Mouse (Mus musculus): ENCODE data around the gene Gm17364. TPM values are rescaled to one million over a fixed set of nuclear protein-coding genes. Genes with fewer than 3 reads are reported as not detected.
"Not testable (repeated sequence)": the region's sequence is repeated elsewhere in the genome, so short reads cannot be mapped to it uniquely, and the experiment has no call there.

Gene Gm17364
- total RNA-seq, 1 experiment from 2014 or later, result not detected

DNA sequence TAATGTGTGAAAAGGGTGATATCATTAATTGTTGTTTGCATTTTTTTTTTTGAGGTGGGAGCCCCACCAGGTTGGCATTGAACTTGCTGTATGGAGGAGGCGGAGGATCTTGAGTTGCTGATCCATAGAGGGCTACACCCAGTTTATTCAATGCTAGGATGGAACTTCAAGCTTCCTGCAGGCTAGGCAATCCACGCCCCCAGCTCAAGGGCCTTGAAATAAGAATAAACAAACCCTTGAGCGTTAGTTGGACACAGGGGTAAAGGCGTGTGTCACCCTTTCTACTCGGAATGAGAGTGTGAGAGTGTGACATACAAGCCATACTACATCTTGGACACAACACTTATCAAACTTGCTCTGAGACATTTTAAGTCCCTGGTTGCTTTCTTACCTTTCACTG lies 22.1 kb downstream of the Gm17364 start:
- DNase-seq, result no peak

- DNase-seq, result not testable (repeated sequence)
Measured at GRCm38 (mm10) chr13:41251232-41251631, 22.5 kb downstream of the Gm17364 start.

DNA sequence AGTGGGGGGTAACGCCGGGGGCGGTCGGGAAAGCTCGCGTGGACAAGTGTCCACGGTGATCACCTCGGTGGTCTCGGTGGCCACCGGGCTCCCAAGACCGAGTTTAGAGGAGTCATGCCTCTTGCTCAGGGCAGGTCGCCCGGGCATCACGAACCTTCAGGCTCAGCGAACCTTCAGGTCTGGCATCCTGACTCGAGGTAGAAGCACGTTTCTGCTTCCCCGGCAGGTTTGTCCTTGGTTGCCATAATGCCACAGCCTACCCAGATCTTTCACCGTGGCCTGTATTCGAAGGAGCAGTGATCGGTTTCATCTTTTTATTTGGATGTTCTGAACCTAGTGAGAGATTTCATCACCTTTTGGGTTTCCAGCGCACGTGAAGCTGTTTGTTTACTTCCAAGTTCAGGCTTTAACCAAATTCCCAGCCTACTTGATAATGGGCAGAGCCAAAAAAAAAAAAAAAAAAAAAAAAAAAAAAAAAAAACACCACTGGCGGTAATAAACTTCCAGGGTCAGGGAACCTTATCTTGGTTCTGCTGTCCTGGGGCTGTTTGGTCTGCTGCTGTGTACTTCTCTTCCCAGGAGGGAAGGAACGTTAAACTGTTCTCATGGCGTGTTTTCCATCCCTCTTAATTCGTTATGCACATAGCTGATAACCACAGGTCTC lies 23.3 kb downstream of the Gm17364 start:
- no peak for DNase-seq

DNA sequence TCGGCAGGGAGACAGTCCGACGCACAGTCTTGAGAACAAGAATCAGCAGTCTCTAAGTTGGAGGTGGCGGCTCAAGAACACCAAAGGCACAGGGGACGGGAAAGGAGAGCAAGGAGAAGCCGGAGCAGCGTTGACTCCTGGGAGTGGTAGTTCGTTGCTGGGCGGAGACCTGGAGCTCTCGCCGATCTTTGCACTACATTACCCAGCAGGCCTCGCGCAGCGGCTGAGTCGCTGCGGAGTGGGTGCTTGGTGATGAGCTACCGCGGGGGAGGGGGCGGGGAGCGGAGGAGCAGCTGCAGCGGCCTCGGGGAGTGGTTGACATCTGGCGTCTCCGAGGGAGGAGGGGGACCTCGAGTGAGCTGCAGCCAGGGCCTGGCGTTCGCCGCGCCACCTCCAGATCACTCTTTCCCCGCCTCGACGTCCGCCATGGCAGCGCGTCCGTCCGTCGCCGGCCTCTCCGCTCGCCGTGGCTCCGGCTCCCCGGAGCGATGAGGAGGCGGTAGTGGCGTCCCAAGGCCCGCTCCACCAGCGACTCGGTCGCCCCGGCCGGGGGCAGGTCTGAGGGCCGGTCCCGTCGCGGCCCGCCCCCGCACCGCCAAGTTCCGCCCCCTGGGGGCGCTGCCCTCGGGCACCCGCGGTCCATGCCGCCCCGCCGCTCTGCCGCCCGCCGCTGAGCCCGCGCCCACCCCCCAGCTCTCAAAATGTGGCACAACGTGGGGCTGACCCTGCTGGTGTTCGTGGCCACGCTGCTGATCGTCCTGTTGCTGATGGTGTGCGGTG lies 24.0 kb downstream of the Gm17364 start, which contains the start of gene Smim13:
TSS of gene Smim13 (plus strand) at position 307 of the 780 bp plus-strand sequence.
- peak; percentile 89 for DNase-seq

DNA sequence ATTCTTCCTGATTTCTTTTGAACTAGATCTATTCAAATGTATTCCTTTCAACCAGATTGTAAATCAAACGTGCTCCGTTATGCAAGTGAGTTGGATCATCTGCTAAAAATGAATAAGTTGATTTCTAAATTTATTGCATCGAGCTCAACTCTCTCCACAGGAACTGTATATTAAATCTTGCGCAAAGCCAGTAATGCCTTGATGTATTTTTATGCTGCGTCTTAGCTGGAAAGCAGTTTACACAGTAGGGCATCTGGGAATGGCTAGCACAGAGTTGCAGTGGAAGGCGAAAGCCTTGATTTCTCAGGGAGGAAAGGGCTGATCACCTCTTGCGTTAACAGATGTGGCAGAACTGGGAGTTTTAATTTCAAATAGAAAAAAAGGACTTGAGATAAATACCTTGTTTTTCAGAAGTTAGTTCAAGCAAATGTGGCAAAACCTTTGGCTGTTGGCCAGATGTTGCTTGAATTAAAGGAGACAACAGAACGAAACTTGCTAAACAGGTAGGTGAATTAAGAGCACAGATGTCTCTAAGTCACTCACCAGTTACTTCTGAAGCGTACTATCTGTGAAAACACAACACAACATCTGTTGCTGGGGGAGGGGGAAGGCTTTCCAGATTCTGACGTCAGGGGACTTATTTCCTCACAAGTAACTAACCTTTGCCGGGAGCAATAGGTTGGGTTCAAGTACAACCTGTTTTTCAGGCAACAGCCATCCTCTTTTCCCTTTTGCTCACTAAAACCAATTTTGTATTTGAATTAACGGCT lies 24.8 kb downstream of the Gm17364 start:
- DNase-seq, result no peak

DNA sequence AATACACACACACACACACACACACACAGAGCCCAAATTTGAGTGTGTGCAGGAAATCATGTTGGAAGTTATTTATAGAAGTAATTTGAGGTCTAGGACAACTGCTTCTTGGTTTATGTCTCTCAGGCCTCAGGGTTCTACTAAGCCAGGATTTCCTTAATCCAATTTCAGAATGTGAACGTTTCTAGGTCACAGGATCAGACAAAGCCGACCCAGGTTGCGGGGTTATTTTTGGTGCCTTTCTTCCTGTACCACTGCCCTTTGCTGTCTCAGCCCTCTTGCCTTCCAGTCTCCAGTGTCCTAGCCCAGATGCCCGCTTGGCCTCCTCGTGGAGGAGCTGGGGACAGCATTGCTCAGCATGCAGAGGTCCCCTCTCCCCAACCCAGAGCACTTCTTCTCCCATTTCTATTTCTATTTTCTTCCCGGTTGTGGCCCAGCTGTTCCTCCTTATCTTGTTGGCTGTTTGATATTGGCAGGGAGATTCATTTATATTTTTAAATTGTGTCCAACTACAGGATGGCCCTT lies 29.4 kb downstream of the Gm17364 start:
- DNase-seq, result no peak

GRCm38 (mm10) chr13:41241557-41241956 lies 32.2 kb downstream of the Gm17364 start:
- no peak for DNase-seq

- DNase-seq, result no peak
Measured at GRCm38 (mm10) chr13:41238805-41239130, 35.0 kb downstream of the Gm17364 start.

- no peak for DNase-seq
Measured at GRCm38 (mm10) chr13:41238035-41238804, 35.6 kb downstream of the Gm17364 start.

GRCm38 (mm10) chr13:41235845-41236741 lies 37.7 kb downstream of the Gm17364 start:
- no peak for DNase-seq

DNA sequence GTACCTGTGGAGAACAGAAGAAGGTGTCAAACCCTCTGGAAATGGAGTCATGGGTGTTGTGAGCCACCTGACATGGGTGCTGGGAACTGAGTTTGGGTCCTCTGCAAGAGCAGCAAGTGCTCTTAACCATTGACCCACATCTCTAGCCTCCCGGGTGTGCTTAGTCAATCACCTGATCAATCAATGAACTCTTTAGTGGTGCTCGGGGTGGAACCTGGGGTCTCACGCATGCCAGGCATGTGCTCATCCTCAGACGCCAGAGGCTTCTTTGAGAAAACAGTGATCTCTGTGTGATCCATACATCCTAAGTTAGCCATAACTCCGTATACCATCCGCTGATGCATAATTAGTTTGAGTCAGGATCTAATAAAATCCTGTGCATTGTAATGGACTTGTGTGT lies 38.6 kb downstream of the Gm17364 start:
- no peak for DNase-seq

DNA sequence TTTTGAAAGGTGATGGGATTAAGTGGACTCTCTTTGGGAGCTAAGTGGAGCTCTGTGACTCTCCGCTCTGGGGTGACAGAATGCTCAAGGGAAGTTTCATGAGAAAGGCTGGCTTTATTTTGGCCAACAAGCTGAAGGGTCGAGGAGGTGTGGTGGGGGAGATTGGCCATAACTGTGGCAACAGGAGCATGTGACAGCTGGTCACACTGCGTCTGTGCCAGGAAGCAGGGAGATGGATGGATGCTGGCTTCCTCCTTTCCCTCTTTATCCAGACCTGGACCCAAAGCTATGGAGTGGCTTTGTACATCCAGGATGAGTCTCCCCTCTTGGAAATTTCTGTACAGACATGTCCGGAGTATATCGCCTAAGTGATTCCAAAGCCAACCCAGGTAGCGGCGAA lies 40.5 kb downstream of the Gm17364 start:
- DNase-seq, result no peak

GRCm38 (mm10) chr13:41232209-41232608 lies 41.6 kb downstream of the Gm17364 start:
- DNase-seq, result no peak

DNA sequence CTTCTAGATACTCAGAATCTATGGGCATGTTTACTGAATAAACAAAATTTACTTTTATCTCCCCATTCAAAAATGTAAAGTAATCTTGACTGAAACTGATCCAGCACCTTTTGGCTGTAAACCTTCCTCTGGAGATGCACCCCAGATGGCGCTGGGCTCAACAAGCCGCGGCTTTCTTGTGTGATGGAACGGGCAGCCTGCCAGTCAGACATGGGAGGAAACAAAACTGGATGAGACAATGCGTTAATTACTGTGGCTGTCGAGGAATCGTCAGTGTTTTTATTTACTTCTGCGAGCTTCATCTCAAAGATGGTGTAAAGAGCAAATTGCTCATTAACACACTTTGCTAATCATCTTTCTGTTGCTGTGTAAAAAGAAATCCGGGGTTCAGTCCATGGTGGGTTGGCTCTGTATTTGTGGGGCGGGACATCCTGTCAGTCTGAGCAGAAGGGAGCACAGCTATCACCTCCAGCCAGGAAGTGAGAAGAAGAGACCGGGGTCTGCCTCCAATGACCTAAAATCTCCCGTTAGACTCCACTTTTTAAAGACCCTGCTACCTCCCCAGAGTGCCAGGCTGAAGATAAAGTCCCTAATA lies 42.3 kb downstream of the Gm17364 start:
- no peak for DNase-seq

- DNase-seq, result no peak
Measured at GRCm38 (mm10) chr13:41230256-41230655, 43.5 kb downstream of the Gm17364 start.

DNA sequence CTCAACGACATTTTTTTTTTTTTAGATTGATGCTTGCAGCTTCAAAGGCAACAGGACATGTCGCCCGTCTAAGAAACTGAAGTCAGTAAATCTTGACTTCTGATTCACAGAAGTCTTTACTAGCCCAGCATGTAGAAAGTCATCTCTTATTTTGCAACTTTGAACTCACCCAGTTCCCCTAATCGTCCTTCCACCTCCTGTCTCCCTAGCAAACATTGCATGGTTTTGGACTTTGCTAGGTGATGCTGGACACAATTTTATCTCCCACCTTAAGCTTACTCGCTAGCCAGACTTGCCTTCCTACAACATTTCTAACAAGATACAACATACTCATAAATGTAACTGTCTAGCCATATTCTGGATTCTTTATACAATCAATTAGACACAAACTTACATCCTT lies 45.7 kb downstream of the Gm17364 start:
- no peak for DNase-seq

- DNase-seq, result no peak
Measured at GRCm38 (mm10) chr13:41226513-41226912, 47.3 kb downstream of the Gm17364 start.

Measured in adrenal gland, postnatal 25 days (tissue).